Mouse (Mus musculus) embryonic facial prominence, embryonic 13.5 days (tissue): ENCODE data around the gene Ciz1. TPM values are rescaled to one million over a fixed set of nuclear protein-coding genes. Genes with fewer than 3 reads are reported as not detected.

Experiments used
- ATAC-seq: fragments of 200-750 bp; cut with Nextera tagmentation; 2 replicates; pipeline ENCODE4 v1.8.0; 2017; ENCODE audit warnings: low read depth; ENCODE audit not compliant: insufficient number of reproducible peaks, insufficient read depth, low FRiP score, low TSS enrichment
- H3K27ac ChIP-seq: fragments of 300-500 bp; sonication (generic); 2 replicates; pipeline ENCODE4 v1.5.1; 2015; ENCODE audit warnings: moderate library complexity, mild to moderate bottlenecking, inconsistent platforms
- H3K27me3 ChIP-seq: fragments of 300-500 bp; sonication (generic); 2 replicates; pipeline ENCODE4 v1.6.1; 2015; ENCODE audit warnings: mild to moderate bottlenecking, inconsistent platforms
- H3K36me3 ChIP-seq: fragments of 300-500 bp; sonication (generic); 2 replicates; pipeline ENCODE4 v1.6.1; 2015; ENCODE audit warnings: mild to moderate bottlenecking, inconsistent platforms
- H3K4me1 ChIP-seq: fragments of 300-500 bp; sonication (generic); 2 replicates; pipeline ENCODE4 v1.6.1; 2015; ENCODE audit warnings: inconsistent platforms
- H3K4me2 ChIP-seq: fragments of 300-500 bp; sonication (generic); 2 replicates; pipeline ENCODE4 v1.6.1; 2015; ENCODE audit warnings: moderate library complexity, mild to moderate bottlenecking, inconsistent platforms
- H3K4me3 ChIP-seq: fragments of 300-500 bp; sonication (generic); 2 replicates; pipeline ENCODE4 v1.5.1; 2015; ENCODE audit warnings: mild to moderate bottlenecking, inconsistent platforms
- H3K9ac ChIP-seq: fragments of 300-500 bp; sonication (generic); 2 replicates; pipeline ENCODE4 v1.6.1; 2015; ENCODE audit warnings: mild to moderate bottlenecking, inconsistent platforms
- H3K9me3 ChIP-seq: fragments of 300-500 bp; sonication (generic); 2 replicates; pipeline ENCODE4 v1.6.1; 2016; ENCODE audit warnings: inconsistent platforms
- WGBS: fragments of 180-500 bp; shearing (Covaris S2); methylation state at CpG from one replicate; pipeline ENCODE4 v1.1.7; 2015; ENCODE audit warnings: mixed read lengths; 5-methylcytosine and 5-hydroxymethylcytosine counted together
- polyA plus RNA-seq: library from polyadenylated mRNA; unstranded; fragments of >200 nt; fragmentation: Nextera tagmentation; extraction: Ambion mirVana; gene quantifications from 2 replicates; pipeline ENCODE4 v1.2.1, GENCODE M21; 2015

Ciz1 gene
- polyA plus RNA-seq, 1 experiment from 2014 or later, result 54.2 TPM

DNA sequence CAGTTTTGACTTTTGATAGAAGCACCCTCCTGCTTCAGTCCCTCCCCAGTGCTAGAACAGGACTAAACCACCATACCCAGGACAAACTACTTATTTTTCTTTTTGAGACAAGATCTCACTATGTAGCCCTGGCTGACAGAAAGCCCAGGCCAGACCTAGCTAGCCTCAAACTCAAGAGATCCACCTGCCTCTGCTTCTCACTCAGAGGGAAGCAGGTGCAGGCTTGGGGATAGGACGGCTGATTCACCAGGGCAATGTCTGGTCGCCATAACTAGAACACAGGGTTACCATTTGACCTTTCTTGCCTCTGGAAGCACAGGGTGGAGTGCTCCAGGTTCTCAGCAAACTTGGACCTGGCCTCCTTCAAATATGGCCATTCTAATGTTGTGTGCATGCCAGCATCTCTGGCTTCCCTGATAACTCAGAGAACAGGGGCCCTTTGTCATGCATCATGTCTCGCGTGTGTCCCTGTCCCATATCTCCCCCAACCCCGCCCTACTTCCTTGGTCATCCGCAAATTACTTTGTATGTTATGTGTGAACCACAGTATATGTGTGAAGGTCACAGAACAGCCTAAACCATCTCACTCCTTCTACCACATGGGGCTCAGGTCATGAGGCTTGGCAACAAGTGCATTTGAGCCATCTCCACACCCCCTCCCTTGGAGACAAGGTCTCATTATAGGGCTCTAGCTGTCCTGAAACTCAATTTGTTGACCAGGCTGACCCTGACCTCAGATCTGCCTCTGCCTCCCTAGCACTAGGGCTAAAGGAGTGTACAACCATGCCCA is 60.8 kb downstream of the Ciz1 start:
- Histone ChIP-seq H3K36me3 (peaks cover 42% of the 10 kb centered on the region), H3K27ac (no peak overlapping the region), H3K9me3 (no peaks in the 10 kb centered on the region), H3K4me2 (no peak overlapping the region), H3K9ac (no peak overlapping the region), H3K4me3 (no peak overlapping the region), H3K4me1 (peaks cover 13% of the 10 kb centered on the region), H3K27me3 (no peaks in the 10 kb centered on the region)
- no peak for ATAC-seq
- WGBS, result 85% methylated on average over 6 of the region's 6 CpGs

DNA sequence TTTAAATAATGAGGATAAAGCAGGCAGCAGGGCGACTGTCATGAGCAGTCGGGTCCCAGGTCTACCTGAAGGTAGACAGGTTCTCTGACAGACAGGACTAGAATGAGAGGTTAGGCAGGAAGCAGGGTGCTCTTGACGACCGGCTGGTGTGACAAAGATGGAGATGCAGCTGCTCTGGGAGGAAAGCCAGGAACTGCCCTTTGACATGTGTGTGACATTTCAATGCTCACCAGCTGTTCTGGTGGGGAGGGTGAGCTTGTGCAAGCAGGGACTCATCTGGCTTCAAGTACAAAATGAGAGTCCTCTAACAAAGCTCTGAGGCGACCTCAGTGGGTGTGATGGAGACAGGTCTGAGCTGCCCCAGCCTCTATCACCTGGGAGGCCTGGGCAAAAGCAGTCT is 61.8 kb downstream of the Ciz1 start:
- Histone ChIP-seq H3K9me3 (no peaks in the 10 kb centered on the region), H3K4me2 (no peak overlapping the region), H3K27me3 (no peaks in the 10 kb centered on the region), H3K4me1 (peaks cover 15% of the 10 kb centered on the region), H3K27ac (0 out of 2 replicates have a peak overlapping the region, but pooled peaks have one; percentile 16), H3K36me3 (peaks cover 52% of the 10 kb centered on the region), H3K4me3 (no peak overlapping the region), H3K9ac (no peak overlapping the region)
- 44% methylated on average over 5 of the region's 5 CpGs for WGBS
- no peak for ATAC-seq

DNA sequence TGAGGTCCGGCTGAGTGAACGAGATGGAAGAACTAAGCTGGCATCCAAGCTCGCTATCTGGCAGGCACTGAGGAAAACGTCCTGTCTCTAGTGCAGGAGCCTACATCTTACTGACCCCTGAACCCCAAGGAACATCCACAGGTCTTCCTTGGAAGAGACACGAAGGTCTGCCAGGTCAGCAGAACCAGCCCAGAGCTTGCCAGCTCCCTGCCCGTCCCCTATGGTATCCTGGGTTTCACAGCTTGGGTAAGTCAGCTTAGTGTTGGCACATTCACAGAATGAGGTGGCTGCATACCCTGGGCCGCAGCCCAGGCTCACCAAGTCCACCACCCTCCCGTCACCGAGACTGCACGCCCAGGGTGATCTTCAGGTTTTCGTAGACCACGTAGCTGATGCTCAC is 63.7 kb downstream of the Ciz1 start:
- WGBS, result 93% methylated on average over 12 of the region's 12 CpGs
- H3K4me3 ChIP-seq, result no peak overlapping the region
- no peak for ATAC-seq
- no peaks in the 10 kb centered on the region for H3K9me3 ChIP-seq
- no peak overlapping the region for H3K9ac ChIP-seq
- no peak overlapping the region for H3K4me2 ChIP-seq
- no peaks in the 10 kb centered on the region for H3K27me3 ChIP-seq
- H3K4me1 ChIP-seq, result peaks cover 16% of the 10 kb centered on the region
- peaks cover 71% of the 10 kb centered on the region for H3K36me3 ChIP-seq
- H3K27ac ChIP-seq, result no peak overlapping the region

DNA sequence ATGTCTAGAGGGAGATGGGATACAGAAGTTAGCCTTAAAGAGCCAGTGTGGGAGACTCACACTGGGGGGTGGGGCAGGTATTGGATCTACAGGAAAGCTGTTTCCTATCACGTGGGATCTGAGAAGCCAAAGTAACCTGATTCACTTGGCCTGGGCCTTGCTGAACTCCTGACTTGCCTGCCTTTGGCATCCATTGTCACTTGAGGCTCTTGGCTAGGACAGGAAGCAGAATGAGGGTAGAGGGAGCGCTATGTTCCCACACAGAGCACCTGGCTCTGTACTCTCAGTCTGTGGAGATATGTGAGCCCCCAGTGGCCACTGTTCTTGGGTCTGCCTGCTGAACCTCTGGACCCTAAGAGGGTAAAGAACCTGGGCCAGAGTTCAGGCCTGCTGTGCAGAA is 64.4 kb downstream of the Ciz1 start:
- 46% methylated on average over 2 of the region's 2 CpGs for WGBS
- Histone ChIP-seq H3K4me2 (no peak overlapping the region), H3K27ac (no peak overlapping the region), H3K27me3 (no peaks in the 10 kb centered on the region), H3K9me3 (no peaks in the 10 kb centered on the region), H3K9ac (0 out of 2 replicates have a peak overlapping the region, but pooled peaks have one; percentile 32), H3K4me3 (no peak overlapping the region), H3K4me1 (peaks cover 16% of the 10 kb centered on the region), H3K36me3 (peaks cover 78% of the 10 kb centered on the region)
- ATAC-seq, result no peak

DNA sequence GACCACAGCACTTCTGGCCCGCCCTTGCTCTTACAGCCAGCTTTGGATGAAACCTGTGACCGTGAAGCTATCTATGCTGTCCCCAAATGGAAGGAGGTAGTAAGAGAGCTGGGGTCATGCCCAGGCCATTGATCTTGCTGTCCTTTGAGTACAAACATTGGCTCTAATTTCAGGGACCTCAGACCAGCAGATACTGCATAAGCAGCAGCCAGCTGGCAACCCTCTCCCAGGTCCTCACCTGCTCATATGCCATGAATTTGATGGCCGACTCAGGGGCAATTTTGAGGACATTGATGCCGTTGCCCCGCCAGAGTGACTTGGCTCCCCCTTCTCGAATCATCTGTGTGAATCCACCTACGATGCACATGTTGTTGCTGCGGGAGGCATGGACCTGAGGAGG is 65.4 kb downstream of the Ciz1 start:
- Histone ChIP-seq H3K4me1 (peaks cover 22% of the 10 kb centered on the region), H3K9ac (no peak overlapping the region), H3K27ac (no peak overlapping the region), H3K27me3 (no peaks in the 10 kb centered on the region), H3K4me2 (no peak overlapping the region), H3K9me3 (no peaks in the 10 kb centered on the region), H3K36me3 (peaks cover 79% of the 10 kb centered on the region), H3K4me3 (no peak overlapping the region)
- ATAC-seq, result no peak
- 88% methylated on average over 8 of the region's 8 CpGs for WGBS

DNA sequence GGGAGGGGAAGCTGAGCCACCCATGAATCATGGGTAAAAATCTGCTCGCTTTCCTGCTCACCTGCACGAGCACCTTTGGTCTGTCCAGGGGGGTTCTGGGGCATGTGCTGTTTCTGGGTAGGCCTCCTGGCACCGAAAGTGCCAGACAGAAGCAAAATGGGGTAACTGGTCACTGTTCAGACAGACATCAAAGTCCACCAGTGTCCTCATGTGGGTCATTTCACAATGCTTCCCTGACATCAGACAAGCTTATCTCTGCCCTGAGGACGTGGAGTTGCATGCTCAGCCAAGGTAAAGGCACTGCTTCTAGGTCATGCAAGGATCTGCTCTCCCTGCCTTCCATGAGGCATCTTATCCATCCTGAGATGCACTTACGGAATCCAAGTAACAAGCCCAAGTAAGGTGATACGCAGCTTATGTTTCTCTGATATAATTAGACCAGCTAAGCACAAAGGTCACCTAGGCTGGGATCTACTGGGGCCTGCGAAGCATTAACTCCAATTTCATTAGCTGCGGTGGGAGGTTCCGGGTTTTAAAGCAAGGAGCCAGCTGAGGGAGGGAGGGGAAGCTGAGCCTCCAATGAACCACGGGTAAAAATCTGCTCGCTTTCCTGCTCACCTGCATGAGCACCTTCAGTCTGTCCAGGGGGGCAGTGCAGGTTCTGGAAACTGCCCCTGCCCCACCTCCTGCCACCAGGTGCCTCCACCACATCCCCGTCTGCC is 66.5 kb downstream of the Ciz1 start:
- H3K4me1 ChIP-seq, result peaks cover 33% of the 10 kb centered on the region
- H3K27me3 ChIP-seq, result no peaks in the 10 kb centered on the region
- ATAC-seq, result no peak
- H3K4me3 ChIP-seq, result no peak overlapping the region
- 0 out of 2 replicates have a peak overlapping the region, but pooled peaks have one; percentile 4 for H3K9ac ChIP-seq
- no peaks in the 10 kb centered on the region for H3K9me3 ChIP-seq
- no peak overlapping the region for H3K4me2 ChIP-seq
- 48% methylated on average over 12 of the region's 12 CpGs for WGBS
- H3K36me3 ChIP-seq, result peaks cover 79% of the 10 kb centered on the region
- peak overlapping the region; percentile 34; the same call in 1 of the 2 replicates for H3K27ac ChIP-seq

DNA sequence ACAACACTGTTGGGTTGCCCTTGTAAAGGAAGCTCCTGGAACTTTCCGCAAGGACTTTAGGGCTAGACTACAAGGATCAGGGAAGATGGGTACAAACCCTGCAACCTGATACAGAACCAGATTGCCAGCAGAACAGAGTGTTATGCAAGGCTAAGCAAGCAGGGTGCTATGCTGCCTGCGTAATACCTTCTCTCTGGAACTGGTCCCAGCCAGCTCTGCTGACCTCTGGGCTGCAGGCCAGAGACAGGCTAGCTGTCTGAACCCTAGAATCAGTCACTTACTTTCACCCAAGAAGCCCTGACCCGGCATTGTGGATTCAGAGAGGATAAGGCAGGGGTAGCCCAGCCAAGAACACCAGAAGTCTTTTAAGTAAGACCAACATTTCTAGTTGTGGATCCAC is 67.2 kb downstream of the Ciz1 start:
- Histone ChIP-seq H3K4me1 (peaks cover 40% of the 10 kb centered on the region), H3K4me2 (no peak overlapping the region), H3K27ac (0 out of 2 replicates have a peak overlapping the region, but pooled peaks have one; percentile 7), H3K36me3 (peaks cover 72% of the 10 kb centered on the region), H3K4me3 (no peak overlapping the region), H3K9ac (peak overlapping the region; percentile 44; the same call in 1 of the 2 replicates), H3K9me3 (no peaks in the 10 kb centered on the region), H3K27me3 (no peaks in the 10 kb centered on the region)
- no peak for ATAC-seq
- 77% methylated on average over 3 of the region's 3 CpGs for WGBS

DNA sequence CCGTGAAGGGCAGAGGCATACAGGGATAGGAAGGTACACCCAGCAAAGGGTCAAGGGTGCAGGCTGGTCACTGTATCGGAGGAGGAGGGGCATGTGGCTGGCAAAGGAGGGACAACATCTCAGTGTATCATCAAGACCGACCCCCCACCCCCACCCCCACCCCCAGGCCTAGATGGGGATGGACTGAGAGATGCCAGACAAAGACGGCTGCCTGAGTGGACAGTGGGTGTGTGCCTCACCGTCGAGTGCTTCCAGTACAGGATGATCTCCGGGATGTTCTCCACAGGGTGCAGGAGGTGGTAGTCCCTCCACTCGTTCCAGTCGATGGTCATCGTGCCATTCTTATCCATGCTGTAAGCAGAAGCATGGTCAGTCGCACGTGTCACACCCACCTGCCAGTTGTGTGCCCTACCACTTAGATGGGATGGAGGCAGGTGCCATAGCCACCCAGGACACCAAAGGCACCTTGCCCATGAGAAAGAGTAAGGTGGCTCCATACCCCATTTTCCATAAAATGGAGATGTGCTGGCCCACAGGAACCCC is 68.0 kb downstream of the Ciz1 start:
- 91% methylated on average over 12 of the region's 12 CpGs for WGBS
- Histone ChIP-seq H3K4me1 (peaks cover 48% of the 10 kb centered on the region), H3K9me3 (no peaks in the 10 kb centered on the region), H3K9ac (no peak overlapping the region), H3K27ac (no peak overlapping the region), H3K4me2 (no peak overlapping the region), H3K4me3 (no peak overlapping the region), H3K27me3 (no peaks in the 10 kb centered on the region), H3K36me3 (peaks cover 64% of the 10 kb centered on the region)
- no peak for ATAC-seq

DNA sequence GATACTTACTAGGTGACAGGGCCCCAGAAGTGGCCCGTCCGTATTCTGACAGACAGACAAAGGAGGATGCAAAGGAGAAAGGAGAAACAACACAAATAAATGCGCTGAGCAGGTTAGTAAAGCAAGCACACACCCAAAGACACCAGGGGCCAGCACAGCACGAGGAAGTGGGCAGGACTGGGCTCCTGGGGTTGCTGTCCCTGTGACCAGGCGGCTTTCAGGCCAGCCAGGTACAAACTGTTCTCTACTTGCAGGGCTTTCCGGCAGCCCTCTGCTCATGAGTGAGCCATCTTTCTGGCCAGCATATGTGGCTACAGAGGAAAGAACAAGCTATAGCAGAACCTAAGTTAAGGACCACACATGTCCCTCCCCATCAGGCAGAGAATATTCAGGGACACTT is 68.5 kb downstream of the Ciz1 start:
- WGBS, result 83% methylated on average over 6 of the region's 6 CpGs
- no peak overlapping the region for H3K9ac ChIP-seq
- H3K27me3 ChIP-seq, result no peaks in the 10 kb centered on the region
- H3K36me3 ChIP-seq, result peaks cover 59% of the 10 kb centered on the region
- peaks cover 53% of the 10 kb centered on the region for H3K4me1 ChIP-seq
- H3K9me3 ChIP-seq, result no peaks in the 10 kb centered on the region
- H3K27ac ChIP-seq, result no peak overlapping the region
- no peak for ATAC-seq
- H3K4me3 ChIP-seq, result no peak overlapping the region
- no peak overlapping the region for H3K4me2 ChIP-seq

DNA sequence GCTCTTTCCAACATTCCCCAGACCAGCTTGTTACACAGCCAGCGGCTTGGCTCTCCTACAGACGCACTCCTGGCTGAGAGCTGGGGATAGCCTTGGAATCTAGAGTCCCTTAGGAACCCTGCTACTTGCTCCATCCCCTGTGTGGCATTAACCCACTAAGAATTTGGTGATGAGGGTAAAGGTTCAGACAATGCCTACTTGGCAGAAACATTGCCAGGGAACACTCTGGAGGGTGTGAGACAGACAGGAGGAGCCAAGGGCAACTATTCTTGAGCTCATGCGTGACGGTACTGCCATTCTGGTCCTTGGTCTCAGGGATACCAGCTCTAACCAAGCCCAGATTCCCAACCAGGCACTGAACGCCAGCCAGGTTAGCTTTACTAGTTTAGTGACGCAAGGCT is 69.7 kb downstream of the Ciz1 start:
- Histone ChIP-seq H3K27me3 (no peaks in the 10 kb centered on the region), H3K9ac (no peak overlapping the region), H3K4me1 (peaks cover 54% of the 10 kb centered on the region), H3K36me3 (peaks cover 51% of the 10 kb centered on the region), H3K4me3 (no peak overlapping the region), H3K4me2 (no peak overlapping the region), H3K27ac (no peak overlapping the region), H3K9me3 (no peaks in the 10 kb centered on the region)
- 91% methylated on average over 6 of the region's 6 CpGs for WGBS
- ATAC-seq, result no peak

DNA sequence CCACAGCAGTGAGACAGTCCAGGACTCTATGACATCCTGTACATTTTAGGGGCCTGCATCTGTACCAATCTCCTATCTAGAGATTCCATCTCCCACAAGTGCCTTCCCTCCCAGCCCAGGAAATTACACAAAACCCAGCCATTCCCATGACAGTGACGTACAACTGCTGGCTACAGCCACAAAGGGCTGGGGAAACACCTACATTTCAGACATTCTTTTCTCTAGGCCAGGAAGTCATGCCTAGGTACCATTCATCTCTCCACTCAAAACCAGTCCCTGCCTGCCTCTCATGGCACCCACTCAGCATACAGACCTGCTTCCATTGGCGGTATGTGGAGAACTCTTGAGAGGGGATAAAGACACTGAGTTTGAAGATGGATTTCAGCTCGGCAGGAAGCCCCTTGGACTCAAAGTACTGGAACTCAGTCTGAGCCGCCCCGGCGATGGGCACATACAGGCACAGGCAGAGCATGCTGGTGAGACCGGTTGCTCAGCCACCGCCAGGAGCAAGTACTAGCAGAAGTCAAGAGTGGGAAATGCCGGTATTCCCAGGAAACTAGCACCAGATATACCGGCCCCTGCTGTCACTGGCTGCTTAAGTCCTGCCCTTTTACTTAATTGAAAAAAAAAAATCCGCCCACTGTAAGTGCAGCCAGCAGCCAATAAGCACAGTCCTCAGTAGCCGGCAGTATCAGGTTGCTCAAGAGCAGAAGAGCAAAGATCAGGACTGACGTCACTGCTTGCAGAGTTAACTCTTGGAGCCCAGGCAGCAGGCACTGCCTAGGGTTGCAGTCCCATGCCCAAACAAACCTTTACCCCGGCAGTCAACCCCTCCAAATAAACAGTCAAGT is 71.6 kb downstream of the Ciz1 start:
- peak overlapping the region; percentile 80 for H3K27ac ChIP-seq
- H3K36me3 ChIP-seq, result peaks cover 33% of the 10 kb centered on the region
- H3K4me1 ChIP-seq, result peaks cover 62% of the 10 kb centered on the region
- H3K4me3 ChIP-seq, result peak overlapping the region; percentile 41
- H3K9me3 ChIP-seq, result no peaks in the 10 kb centered on the region
- H3K27me3 ChIP-seq, result no peaks in the 10 kb centered on the region
- peak overlapping the region; percentile 62 for H3K9ac ChIP-seq
- H3K4me2 ChIP-seq, result peak overlapping the region; percentile 68
- WGBS, result under 1% methylated on average over 14 of the region's 14 CpGs
- ATAC-seq, result peak; percentile 83
